Mouse (Mus musculus) MEL (cell line): Measurements from ENCODE around the gene Man2a2.

Source experiments
- CTCF ChIP-seq, 3 experiments: IDR thresholded peaks in 2 of 3; conservative IDR thresholded peaks in 1 of 3; 2 replicates each; pipeline ENCODE4 v1.5.1; 2011 to 2012; ENCODE audit warnings: low read length in 3 of 3, low read depth in 2 of 3, mild to moderate bottlenecking in 2 of 3, improper control_type of control experiment in 1 of 3, inconsistent platforms in 1 of 3, mixed read lengths in 1 of 3, moderate library complexity in 1 of 3; ENCODE audit not compliant: control insufficient read depth in 1 of 3, insufficient read depth in 1 of 3, poor library complexity in 1 of 3, severe bottlenecking in 1 of 3
- EP300 ChIP-seq, 2 experiments: IDR thresholded peaks; 2 replicates each; pipeline ENCODE4 v1.6.1; 2011; ENCODE audit warnings: improper control_type of control experiment in 2 of 2, low read length in 2 of 2, low read depth in 1 of 2, mild to moderate bottlenecking in 1 of 2

DNA sequence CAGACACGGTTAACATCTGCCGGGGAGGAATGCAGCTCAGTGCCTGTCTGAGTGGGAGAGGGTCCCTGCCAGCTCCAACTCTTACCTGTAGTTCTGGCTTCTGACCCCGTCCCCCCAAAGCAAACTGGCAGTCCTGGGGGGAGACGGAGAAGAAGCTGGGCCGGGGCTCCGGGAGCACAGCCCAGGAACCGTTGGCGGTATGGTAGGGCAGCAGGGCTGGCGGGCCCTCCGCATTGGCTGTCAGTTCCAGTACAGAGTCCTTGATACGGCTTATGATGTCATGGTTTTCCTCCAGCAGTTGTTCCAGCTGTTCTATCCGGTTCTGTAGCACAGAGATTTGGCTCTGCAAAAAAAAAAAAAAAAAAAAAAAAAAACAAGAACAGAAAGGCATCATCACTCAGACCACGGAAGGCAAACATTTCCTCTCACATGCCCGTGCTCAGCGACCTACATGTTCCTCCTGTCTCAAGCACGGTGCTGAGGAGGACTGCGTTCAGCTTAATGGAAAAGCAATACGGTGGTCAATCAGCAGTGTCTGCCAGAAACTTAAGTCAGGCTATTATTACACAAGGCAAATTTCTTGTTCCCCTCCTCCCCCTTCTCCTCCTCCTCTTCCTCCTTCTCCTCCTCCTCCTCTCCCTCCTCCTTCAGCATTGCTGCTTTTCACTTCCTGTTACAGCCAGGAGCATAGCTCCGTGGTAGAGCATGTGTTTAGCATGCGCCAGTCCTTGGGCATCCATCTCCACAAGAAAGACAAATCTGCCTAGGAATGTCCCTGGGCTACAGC, 2.3 kb downstream of the Man2a2 start:
- TF ChIP-seq CTCF (IDR thresholded peaks at IDR 0.05 in 2 of 3, conservative IDR thresholded peaks at IDR 0.05 in 1 of 3; ENCODE audit: control insufficient read depth in 1 of 3, insufficient read depth in 1 of 3, low read depth in 2 of 3, low read length in 3 of 3, poor library complexity in 1 of 3, severe bottlenecking in 1 of 3) (no peak), EP300 (IDR thresholded peaks at IDR 0.05; ENCODE audit: low read depth in 1 of 2, low read length in 2 of 2) (no peak)
